Mouse (Mus musculus): Measurements from ENCODE around the gene Prss50.

The Prss50 gene

DNA sequence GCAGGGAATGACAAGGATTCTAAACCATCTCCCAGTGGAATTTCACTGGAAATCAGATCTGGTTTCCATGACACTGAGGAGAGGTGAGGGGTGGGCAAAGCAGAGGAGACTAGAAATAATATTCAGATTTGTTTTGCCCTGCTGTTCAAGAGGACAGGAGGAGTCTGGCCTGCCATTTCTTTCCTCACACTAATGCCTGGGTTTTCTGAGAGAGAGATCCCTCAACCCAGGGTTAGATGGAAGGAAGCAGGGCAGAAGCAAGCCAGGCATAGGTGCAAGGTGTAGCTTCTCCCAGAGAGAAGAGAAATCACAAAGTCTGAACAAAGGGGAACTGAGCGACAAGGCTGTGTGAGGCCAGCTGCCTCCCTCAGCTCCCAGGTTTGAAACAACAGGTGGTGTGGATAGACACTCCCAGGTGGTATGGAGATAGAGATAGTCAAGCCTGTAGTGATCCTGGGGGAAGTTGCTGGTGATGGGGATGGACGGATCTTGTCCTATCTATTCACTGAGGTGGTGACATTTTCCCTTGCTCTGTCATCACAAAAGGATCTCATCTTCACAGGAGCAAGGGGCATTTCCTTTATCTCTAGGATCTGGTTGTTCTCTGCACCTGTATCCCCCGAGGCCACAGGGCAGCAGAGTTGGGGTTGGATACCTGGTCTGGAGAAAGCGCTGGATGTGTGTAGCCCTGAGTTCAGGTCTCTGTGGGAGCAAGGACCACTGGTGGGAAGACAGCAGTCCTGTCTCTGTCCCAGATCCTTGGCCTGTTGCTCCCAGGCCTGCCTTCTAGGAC lies 50.3 kb downstream of the Prss50 start:
- no peak for DNase-seq

DNA sequence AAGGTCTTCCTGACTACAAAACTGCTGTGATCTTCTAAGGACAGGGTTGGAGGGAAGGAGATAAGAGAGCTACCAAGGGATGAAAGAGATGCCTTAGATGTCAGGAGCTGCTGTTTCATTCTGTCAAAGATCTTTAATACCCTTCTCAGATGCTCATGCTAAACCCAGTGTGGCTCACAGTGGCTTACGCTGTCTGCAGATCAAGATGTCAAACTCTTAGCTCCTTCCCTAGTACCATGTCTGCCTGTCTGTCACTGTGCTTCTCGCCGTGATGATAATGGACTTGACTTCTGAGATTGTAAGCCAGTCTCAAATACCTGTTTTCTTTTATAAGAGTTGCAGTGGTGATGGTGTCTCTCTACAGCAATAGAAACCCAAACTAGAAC lies 50.9 kb downstream of the Prss50 start:
- DNase-seq: no peak

DNA sequence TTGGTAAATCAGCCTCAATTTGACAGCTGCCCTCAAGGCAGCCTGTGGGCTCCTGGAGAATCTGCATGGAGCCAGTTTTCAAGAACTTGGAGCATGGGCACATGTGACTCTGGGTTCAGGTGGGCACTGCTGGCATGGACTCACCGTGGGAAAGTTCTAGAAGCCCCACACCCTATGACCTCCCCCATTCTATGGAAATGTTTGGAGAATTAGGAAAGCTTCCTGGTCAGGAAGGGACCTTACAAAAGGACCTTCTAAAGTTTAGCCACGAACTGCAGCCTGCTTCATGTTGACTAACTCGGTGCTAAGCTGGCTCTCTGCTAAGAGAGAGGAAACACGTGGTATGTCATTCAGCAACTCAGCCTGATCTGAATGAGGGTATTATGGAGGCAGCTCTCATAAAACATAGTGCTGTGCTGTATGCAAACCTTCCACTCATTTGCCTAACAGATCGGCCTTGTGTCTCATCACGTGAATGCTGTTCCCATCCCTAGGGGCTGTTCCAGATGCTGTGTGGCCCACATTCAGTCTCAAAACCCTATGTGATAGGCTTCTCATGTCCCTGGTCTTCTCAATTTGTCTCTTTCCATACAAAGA lies 51.7 kb downstream of the Prss50 start:
- DNase-seq: no peak
